Mouse (Mus musculus) gastrocnemius, adult 2 months (tissue): ENCODE measurements around the gene Prdm13. TPM values are rescaled to one million over a fixed set of nuclear protein-coding genes. Genes with fewer than 3 reads are reported as not detected.

Experiments used
- DNase-seq: peaks from one replicate; pipeline ENCODE4 v3.0.0; 2022
- H3K27ac ChIP-seq: fragments of 200-600 bp; 2 replicates; pipeline ENCODE4 v1.8.1; 2022; ENCODE audit warnings: mild to moderate bottlenecking
- H3K4me3 ChIP-seq: fragments of 200-600 bp; 2 replicates; pipeline ENCODE4 v1.8.1; 2022; ENCODE audit warnings: mild to moderate bottlenecking, moderate library complexity
- CTCF ChIP-seq: fragments of 200-600 bp; IDR thresholded peaks from 2 replicates; pipeline ENCODE4 v1.8.1; 2022; ENCODE audit warnings: antibody characterized with exemption, mild to moderate bottlenecking, moderate library complexity
- intact Hi-C: fragments of 180-260 bp; cut with DNase I; formaldehyde crosslinking; loops from one replicate; pipeline ENCODE4 v1.15.1; 2025
- long read RNA-seq, 2 experiments: library from polyadenylated mRNA; stranded (forward); transcript quantifications; one replicate each; pipeline ENCODE4 v2.0.0; 2021
- total RNA-seq, 2 experiments: library from RNA; stranded (reverse); gene quantifications; 2 replicates each; pipeline ENCODE4 v1.2.3; 2021

Prdm13 gene
- not detected for total RNA-seq
- long read RNA-seq, experiment 1 = 0 reads
- long read RNA-seq, experiment 2 = 0 reads

DNA sequence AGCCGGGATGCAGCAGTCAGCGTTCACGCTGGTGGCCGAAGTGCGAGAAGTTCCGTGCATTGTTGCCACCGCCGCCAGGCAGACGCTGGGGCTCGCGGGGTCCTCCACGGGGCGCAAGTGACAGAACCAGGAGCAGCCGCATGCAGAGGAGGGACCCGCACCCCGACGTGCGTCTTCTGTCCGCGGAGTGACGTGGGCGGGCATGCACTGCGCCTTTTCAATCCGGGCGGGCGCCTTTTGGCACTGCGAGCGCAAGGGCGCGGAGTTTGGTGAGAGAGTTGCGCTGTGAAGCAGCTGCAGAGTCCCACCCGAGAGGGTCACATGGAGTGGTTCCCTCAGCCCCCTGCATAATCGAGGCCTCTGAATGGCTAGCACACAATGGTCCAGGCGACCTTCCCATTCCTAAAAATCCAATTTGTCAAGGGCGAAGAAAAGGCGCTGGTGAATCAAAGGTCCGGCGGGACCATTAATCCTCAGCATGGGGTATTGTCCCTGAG, at the start of gene Prdm13:
Prdm13 (minus strand) TSS at position 369 of the 497 bp plus-strand sequence.
- no peak for DNase-seq
- TF ChIP-seq CTCF = no peak
- Histone ChIP-seq H3K4me3 (no peak within 1 kb of the TSS), H3K27ac (no peak within 1 kb of the TSS)
- intact Hi-C loops = no loop called here

DNA sequence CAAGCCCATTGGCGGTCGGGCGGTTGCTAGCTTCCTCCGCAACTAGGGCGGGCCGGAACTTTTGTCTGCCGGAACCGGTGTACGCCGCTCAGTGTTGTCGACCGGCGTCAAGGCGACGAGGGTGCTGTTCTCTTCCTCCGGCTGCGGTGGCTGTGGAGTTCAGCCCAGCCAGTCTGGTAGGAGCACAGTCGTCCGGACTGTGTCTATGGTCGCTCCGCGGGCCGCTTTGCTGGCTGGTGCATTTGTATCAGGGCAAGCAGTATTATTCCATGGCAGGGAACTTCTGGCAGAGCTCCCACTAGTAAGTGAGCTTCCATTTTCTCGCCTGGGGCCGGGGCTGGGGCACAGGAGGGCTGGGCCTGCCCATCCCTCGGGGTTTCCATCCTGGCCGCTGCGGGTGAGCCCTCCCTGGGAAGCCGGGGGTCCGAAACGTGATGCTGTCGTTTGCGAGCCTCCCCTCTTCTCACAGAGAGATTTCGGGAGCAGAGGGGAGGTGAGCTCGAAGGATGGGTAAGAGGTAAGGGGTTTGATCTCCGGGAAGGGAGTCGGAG, 41.9 kb upstream of the Prdm13 start, which contains the start of gene Ccnc:
Ccnc (plus strand) TSS at position 87 of the 551 bp plus-strand sequence.
- peak within 1 kb of the TSS; percentile 88 for H3K27ac ChIP-seq
- intact Hi-C loops = loop anchor here (2.0 to 5.0 kb wide), 2 partner anchors 50 to 87 kb away; no protein-coding TSS in a partner anchor
- TF ChIP-seq CTCF = no peak
- H3K4me3 ChIP-seq = peak within 1 kb of the TSS; percentile 86
- peak; percentile 95 for DNase-seq

GRCm38 (mm10) chr4:21726912-21727614, 41.3 kb upstream of the Prdm13 start:
- peak; percentile 32 for DNase-seq
- H3K27ac ChIP-seq = peak overlapping the region; percentile 88
- peak; percentile 68 for TF ChIP-seq CTCF
- H3K4me3 ChIP-seq = peak overlapping the region; percentile 86
- intact Hi-C loops = loop anchor here (2.0 to 5.0 kb wide), 2 partner anchors 50 to 88 kb away; no protein-coding TSS in a partner anchor

DNA sequence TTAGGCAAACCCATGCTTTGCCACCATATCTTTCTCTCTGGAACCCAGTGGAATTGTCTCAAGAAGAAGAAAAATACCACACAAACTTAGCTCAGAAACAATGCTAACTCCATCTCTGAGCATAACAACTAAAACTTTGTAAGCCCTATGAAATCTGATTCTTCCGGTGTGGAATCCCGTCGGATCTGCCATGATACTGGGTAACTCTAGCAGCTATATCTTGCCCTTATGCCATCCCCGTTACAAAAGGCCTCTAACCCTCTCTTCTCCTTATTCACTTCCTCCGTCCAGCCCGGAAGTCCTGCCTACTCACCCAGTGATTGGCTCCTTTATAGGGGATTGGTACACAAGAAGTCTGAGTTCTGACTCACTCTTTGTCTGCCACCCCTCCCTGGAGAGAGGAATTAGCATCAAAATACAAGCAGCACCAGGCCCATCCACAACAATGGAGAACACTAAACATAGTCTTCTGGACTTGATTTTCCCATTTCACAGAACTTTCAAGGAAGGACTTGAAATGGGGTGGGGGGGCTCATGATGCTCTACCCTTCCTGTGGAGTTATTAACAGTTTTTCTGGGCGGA, 37.1 kb upstream of the Prdm13 start:
- Histone ChIP-seq H3K4me3 (no peak overlapping the region), H3K27ac (no peak overlapping the region)
- intact Hi-C loops = no loop called here
- DNase-seq = no peak
- TF ChIP-seq CTCF = no peak

- no peak for TF ChIP-seq CTCF
- intact Hi-C loops = no loop called here
Observed at GRCm38 (mm10) chr4:21712147-21712546, 26.4 kb upstream of the Prdm13 start.

DNA sequence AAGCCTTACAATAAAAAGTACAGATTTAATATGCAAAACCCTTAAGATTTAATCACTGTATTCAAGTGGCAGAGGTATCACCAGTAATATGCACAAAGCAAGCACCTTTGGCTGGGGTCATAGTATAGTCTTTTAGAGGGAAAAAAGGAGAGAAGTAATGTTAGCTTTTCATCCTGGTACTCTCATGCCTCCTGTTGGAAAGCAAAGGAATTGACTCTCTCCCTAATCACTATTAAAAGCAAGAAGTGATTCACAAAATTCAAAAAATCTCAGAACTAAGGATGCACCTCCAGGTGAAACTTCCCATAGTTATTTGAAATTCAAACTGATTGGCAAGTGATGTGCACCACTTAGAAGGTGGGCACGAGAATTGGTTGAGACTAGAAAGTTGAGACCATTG, 19.3 kb upstream of the Prdm13 start:
- DNase-seq = no peak
- Histone ChIP-seq H3K4me3 (no peak overlapping the region), H3K27ac (no peak overlapping the region)
- intact Hi-C loops = no loop called here
- TF ChIP-seq CTCF = no peak; the same call in 1 of the 2 replicates

More at GRCm38 (mm10) chr4:21712147-21712546, 26.4 kb upstream of the Prdm13 start:
- H3K4me3 ChIP-seq = no peak overlapping the region
- DNase-seq = peak; percentile 78
- H3K27ac ChIP-seq = no peak overlapping the region

- Histone ChIP-seq H3K27ac (no peak overlapping the region), H3K4me3 (no peak overlapping the region)
- TF ChIP-seq CTCF = peak; percentile 50
- intact Hi-C loops = no loop called here
- DNase-seq = peak; percentile 39
Observed at GRCm38 (mm10) chr4:21695638-21696254, 10.0 kb upstream of the Prdm13 start.

DNA sequence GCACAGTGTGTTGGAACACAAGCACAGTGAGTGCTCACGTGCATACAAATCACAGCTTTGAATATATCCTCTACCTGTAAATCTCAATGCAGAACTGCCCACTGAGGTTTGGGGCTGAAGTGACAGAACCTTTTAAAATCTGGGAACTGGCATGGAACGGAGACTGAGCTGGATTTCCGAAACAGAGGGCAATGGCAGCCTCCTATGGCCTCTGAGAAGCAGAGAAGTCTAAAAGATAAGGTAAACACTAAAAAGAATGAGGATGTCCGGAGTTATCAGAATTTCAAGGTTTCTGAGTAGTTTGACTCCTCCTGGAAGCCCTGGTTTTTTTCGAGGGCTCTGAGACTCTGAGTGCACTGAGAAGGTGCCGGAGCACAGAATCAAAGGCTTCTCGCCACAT, 4.5 kb upstream of the Prdm13 start:
- Histone ChIP-seq H3K27ac (no peak overlapping the region), H3K4me3 (no peak overlapping the region)
- intact Hi-C loops = no loop called here
- DNase-seq = no peak
- TF ChIP-seq CTCF = no peak

GRCm38 (mm10) chr4:21689492-21689941, 3.8 kb upstream of the Prdm13 start:
- intact Hi-C loops = no loop called here
- no peak overlapping the region for H3K27ac ChIP-seq
- no peak for DNase-seq
- TF ChIP-seq CTCF = no peak
- peak overlapping the region; percentile 75 for H3K4me3 ChIP-seq

DNA sequence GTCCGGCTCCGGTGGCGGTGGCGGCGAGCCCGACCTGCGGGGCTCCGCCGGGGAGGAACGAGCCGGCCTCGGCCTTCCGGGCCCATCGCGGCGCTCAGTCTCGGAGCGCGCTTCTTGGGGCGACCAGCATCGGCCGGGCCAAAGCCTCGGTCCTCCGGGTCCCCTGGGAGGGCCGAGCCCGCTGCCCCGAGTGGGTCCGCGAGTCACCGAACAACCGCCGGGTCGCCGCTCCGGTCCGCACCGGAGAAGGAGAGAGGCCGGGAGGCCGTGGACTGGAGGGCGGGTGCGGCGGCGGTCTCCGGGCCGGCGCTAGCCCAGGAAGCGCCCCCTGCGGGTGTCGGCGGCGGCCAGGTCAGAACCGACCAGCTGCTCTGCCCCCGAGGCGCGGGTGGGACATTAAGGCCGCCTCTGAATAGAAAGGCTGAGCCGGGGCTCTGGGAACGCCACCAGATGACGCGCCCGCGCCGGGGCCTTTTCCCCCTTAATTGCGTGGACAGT, 3.0 kb upstream of the Prdm13 start:
- TF ChIP-seq CTCF = peak; percentile 13; the same call in 1 of the 2 replicates
- intact Hi-C loops = no loop called here
- Histone ChIP-seq H3K27ac (no peak overlapping the region), H3K4me3 (peak overlapping the region; percentile 75)
- DNase-seq = peak; percentile 31

GRCm38 (mm10) chr4:21687783-21688702, 2.3 kb upstream of the Prdm13 start:
- no peak for TF ChIP-seq CTCF
- no peak overlapping the region for H3K27ac ChIP-seq
- intact Hi-C loops = no loop called here
- no peak for DNase-seq
- H3K4me3 ChIP-seq = peak overlapping the region; percentile 75
